Mouse (Mus musculus): ENCODE data around the gene Acsl5. TPM values are rescaled to one million over a fixed set of nuclear protein-coding genes. Genes with fewer than 3 reads are reported as not detected.

Acsl5 gene
- total RNA-seq, 4 experiments from 2014 or later, result 10.8 to 12.4 (median 11.5) TPM

DNA sequence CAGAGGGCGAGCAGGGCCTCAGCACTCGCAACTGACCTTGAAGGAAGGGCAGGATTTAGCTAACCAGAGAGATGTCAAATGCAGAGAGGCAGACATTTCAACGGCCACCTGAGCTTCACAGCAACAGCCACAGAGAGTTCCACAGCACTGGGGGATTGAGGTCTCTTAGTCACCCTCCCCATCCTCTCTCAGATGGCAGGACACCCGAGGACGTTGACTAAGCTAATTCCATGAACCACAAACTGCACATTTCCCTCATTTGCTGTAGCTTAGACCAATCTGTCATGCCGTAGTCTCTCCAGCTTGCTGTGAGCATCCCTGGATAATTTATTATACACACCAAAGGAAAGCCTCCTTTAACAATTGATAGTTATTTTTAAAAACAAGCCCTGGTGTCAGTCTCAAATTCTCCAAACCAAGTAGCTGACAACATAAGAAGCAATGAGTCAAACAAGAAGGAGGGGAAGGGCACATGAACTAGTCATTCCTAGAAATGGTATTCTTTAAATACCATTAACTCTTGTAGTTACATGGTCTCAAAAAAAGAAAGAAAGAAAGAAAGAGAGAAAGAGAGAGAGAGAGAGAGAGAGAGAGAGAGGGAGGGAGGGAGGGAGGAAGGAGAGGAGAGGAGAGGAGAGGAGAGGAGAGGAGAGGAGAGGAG is 11.8 kb upstream of the Acsl5 start:
- DNase-seq (ENCODE audit: low spot score), result no peak

- DNase-seq (ENCODE audit: low spot score), result no peak
Observed at GRCm38 (mm10) chr19:55241186-55241645, 10.5 kb upstream of the Acsl5 start, which contains the start of gene Gucy2g. Gucy2g (minus strand) TSS chr19:55241236.

- DNase-seq (ENCODE audit: low spot score), result peak; percentile 82
Observed at GRCm38 (mm10) chr19:55244791-55245231, 6.9 kb upstream of the Acsl5 start.

DNA sequence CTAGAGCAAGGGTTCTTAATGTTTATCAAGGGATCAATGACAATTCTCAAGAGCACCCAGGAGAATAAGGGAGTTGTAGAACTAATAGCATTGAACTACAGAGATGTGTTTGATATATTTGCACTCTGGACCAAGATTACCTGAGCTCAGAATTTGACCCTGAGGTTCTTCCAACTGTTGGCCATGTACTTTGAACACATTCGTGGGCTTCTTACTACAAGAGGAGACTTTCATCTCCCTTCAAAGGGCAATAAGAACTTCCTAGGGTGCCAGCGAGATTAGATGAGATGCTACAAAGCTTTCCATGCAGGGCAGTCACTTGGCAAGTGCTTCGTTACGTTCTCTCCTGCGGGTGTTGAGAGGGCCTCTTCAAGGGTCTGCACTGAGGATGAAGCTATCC is 4.2 kb upstream of the Acsl5 start:
- no peak for DNase-seq (ENCODE audit: low spot score)

DNA sequence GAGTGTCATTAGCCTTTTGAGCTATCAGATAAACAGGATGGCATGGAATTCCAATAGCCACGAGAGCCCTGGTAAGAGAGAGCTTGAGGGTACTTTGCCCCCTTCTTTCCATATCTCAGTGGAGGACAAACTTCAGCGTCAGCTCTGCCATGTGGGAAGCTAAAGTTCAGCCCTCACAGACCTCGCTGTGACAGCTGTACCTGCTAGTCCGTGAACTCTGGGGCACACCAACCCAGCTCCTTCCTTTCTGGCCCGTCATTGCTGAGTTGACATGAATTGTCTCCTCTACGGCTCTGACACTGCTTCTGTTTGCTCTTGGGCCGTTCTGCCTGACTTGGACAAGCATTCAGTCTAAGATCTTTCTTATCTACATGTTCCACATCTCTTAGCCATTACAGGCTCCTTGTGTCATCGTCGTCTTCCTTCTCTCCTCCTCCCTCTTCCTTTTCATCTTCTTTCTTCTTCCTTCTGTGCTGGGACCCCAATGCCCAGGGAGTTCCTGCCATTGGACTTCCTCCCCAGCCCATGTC is 3.7 kb upstream of the Acsl5 start:
- DNase-seq (ENCODE audit: low spot score), result no peak

DNA sequence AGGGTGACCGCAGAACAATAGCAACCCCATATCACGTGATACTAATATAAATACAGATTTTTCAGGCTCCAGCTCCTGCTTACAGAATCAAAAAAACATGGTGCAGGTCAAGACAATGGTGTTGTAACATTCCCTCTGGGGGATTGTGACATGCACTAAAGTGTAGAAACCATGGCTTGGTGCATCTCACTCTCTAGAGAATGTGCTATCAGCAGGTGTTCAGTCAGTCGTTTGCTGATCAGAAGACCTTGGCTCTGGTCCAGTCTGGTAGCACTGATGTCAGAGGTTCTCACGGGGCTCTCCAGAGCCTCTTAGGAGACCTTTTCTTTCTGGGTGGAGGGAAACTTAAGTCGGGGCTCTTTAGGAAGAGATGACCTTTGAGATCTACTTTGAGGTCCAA is 1.3 kb upstream of the Acsl5 start:
- no peak for DNase-seq (ENCODE audit: low spot score)

- DNase-seq (ENCODE audit: low spot score), result no peak
Observed at GRCm38 (mm10) chr19:55253239-55253569, 1.5 kb downstream of the Acsl5 start.

DNA sequence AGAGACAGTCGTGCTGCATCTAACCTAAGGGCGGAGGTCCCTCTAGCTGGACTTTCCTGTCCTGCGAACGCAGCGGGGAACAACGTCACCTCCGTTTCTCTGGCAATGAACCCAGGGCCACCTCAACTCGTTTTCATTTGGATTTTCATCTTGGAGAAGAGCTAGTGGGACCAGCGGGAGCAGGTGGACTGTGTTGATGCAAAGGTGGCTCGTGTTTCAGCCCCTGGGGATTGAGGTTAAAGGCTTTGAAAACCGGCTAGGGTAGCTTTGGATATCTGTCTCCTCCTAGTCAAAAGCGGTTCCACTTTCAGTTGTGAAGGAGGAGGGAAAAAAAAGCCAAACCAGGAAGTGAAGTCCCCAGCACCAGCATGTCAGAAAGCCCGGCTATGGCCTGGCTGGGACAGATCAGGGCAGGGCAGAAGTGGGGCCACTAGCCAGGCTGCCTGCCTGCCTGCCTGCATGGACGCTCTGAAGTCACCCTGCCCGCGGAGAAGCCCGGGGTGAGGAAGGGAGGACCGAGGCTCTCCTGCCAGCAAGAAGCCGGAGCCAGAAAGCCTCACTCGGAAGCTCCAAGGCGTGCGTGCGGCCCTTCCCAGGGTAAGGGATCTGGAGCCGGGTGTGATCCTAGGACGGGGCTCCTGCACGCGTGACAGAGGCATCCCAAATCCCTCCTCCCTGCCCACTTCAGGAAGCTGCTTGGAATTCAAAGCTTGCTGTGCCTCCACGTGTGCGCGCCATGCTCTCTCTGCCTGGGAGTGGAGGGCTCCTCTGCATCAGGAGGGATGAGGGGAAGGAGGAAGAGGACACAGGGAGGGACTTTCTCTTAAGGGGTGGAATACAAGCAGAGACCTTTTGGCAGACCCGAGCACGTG is 2.1 kb downstream of the Acsl5 start:
- peak; percentile 82 for DNase-seq (ENCODE audit: low spot score)

- no peak for DNase-seq (ENCODE audit: low spot score)
Observed at GRCm38 (mm10) chr19:55254513-55255016, 2.8 kb downstream of the Acsl5 start.

DNA sequence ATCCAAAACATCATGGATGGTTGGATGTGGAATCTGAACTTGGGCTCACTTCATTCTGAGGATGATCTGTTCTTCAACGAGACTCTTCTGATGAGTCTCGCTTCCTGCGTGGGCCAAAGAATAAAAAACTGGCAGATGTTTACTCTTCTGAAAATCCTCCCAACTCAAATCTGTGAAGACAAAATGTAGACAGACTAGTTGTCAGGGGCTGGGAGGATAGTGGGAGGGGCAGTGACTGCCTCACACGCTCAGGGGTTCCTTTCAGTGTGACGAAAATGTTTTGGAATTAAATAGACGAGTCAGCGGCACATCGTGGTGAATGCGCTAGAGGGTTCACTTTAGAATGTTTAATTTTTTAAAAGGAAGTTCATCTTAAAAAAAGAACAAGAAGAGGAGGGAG is 4.4 kb downstream of the Acsl5 start:
- no peak for DNase-seq (ENCODE audit: low spot score)

DNA sequence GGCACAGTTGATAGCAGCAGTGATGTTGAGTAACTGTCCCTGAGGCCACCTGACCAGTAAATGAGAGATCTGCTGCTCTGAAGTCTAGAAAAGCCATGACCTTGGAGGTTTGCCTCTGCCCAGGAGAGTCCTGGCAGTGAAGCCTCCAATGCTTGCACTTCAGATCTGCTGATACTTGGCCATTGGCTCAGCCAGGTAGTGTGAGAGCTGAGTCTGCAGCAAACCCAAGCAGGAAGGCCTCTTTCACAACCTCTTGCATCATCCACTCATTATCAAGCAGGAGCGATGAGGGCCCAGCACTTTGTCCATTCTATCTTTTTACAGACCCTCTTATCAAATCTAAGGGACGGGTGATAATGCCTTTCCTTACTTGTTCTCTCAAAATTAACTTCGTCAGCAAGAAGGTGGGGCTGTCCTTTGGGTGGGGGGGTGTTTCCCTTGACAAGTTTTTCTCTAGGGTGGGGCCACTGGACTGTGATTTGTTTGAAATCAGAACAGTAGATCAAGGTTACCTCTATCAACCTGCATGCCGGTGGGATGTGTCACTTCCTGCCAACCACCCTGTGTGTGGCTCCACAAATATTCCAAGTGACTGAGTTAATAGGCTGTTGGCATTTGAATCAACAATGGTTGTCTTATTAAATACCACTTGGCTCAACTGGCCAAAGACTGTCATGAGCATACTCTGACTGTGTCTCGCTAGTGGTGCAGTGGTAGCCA is 6.1 kb downstream of the Acsl5 start:
- DNase-seq (ENCODE audit: low spot score), result no peak

GRCm38 (mm10) chr19:55258514-55258913 is 6.8 kb downstream of the Acsl5 start:
- no peak for DNase-seq (ENCODE audit: low spot score)

DNA sequence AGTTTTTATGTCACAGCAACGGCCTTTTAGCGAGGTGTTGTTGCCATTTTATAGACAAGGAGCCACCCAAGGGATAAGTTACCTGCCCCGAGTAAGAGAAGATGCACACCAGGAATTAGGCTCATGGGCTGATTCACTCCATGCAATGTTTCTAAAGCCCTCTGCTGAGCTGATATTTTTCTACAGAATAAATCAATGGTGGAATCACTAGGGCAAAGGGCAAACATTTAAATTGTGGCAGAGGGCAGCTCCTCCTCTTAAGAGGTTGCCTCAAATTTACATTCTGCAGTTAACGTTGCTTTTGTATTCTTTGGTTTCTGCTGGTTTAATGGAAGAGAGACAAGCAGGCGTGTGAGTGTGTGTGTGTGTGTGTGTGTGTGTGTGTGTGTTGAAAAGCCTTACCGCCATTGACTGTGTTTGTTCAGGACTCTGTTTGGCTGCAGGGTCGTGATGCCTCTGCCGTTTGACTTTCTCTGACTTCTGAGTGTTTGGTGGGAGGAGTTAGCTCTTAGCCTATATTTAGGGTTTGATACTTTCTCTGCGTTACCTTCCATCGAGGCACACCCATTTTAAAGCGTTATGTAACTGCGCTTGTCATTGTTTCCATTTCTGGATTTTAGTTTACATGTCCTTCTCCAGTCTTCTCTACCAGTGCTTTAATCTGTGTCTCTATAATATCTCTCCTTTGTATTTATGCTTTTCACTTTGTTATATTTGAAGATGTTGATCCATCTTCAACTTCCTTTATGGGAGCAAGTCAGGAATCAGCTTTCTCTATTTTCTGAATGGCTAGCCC is 8.8 kb downstream of the Acsl5 start:
- no peak for DNase-seq (ENCODE audit: low spot score)

DNA sequence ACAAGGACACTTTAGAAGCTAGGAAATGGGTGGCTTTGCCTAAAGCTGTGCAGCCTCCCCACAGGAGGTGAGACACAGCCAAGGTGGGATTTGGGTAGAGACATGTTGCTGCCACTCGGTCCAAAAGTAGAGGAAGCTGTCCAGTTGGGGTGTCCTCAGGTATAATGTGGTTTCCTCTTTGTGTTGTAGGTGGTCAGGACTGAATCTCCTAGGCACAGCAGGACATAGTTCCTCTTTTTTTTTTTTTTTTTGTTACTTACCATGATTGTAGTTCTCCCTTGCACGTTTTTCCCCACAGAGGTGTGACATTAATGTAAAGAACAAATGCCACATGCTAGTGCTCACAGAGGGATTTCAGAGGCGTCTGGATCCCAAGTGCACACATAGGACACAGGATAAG is 13.5 kb downstream of the Acsl5 start:
- DNase-seq (ENCODE audit: low spot score), result no peak

DNA sequence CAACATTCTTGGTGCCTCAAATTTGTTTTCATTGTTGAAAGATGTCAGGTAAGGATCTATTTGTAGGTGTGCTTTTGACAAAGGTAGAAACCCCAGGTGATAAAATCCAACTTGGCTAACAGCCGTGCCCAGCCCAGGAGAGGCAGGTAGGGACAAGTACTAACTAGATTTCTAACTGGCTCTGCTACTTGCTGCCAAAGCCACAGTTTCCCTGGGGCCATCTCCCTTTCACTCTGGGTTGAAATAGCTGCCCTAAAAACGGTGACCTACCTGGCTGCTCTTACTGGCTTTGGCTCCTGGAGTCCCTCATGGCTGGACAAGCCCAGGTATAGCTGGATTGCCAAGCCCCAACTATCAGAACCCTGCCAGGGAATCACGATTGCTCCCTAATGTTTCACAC is 15.0 kb downstream of the Acsl5 start:
- no peak for DNase-seq (ENCODE audit: low spot score)

DNA sequence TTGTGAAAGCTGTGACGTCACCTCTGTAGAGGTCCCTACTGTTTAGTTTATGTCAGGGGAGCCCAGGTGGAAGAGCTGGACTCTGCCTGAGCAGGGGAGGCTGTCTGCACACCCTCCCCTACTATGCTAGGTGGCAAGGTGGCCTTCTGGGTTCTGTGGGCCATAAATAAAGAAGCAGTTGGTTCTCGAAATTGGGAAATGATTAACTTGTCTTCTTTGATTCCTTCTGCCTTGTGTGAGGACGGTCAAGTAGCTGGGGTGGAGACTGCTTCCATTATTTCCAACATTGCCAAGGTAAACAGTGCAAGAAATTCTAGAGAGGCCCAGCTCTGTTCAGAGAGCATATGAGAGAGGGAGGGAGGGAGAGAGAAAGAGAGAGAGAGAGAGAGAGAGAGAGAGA is 16.4 kb downstream of the Acsl5 start:
- DNase-seq (ENCODE audit: low spot score), result no peak

GRCm38 (mm10) chr19:55269051-55269450 is 17.3 kb downstream of the Acsl5 start:
- no peak for DNase-seq (ENCODE audit: low spot score)

- DNase-seq (ENCODE audit: low spot score), result no peak
Observed at GRCm38 (mm10) chr19:55271448-55271847, 19.7 kb downstream of the Acsl5 start.

DNA sequence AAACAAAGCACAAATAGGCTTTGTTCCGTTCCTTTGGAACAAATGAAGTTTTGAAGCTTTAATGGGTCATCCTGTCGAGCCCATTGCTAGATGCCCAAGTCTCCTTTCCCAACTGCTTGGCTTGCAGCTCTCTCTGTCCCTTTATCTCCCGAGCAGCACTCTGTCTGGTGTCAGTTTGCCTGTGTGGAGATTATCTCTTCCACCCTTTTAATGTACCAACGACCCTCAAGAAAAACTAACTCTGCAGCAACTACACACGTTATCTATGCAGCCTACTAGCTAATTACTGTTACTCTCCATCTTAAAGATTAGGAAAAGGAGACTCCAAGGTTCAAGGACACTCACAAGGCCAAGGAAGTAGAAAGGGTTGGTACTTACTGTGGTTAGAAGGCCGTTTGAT is 21.6 kb downstream of the Acsl5 start:
- no peak for DNase-seq (ENCODE audit: low spot score)

GRCm38 (mm10) chr19:55276100-55276499 is 24.4 kb downstream of the Acsl5 start:
- DNase-seq (ENCODE audit: low spot score), result no peak

DNA sequence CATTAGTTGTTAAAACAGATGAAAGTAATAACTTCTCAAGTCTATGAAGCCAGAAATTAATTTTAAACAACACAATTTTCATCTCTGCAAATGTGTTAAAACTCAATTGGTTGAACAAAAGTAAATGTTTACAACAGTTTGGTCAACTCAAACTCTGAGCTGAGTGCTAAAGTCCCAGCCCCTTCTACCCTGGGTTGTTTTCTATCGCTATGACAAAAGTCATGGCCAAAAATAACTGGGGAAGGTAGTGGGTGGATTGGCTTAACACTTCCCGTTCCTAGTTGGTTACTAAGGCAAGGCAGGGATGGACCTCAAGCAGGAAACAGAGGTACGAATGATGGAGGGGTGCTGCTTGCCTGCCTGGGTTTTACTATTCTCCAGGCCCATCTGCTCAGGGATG is 25.0 kb downstream of the Acsl5 start:
- no peak for DNase-seq (ENCODE audit: low spot score)
